Mouse (Mus musculus): ENCODE results near the gene Utrn. TPM values are rescaled to one million over a fixed set of nuclear protein-coding genes. Genes with fewer than 3 reads are reported as not detected.

Gene Utrn
- polyA plus RNA-seq, 1 experiment = 5.7 TPM

DNA sequence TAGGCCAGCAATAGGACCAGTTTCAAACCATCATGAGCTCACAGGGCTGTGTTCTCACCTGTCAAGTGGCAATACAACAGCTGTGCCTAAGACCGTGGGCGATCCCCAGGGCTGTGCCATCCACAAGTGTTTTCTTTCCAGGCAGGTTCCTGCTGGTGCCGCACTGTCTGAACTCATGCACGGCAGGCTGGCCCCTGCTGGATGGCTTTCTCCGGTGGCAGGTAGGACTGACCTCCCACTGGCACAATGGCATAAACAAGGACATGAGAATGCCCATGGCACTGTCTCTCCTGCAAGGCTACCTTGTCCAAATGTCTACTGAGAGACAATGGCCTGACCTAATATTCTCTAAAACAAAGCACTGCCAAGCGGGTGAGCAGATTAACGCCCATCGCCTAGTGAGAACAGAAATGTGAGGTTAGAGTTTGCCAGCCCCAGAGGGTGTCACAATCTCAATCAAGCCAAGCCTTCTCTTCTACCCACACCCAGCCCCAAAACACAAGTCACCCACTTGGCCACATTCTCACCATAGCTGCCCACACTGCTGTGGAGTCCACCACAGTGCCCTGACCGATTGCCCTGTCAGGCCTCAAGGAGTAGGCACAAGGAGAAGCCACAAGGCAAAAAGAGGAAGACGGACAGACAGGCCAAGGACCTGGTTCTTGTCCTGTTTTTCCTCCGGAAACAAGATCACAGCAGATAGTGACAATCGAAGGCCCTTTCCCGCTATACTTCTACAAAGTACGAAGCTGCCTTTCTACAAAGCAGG lies 32.9 kb downstream of the Utrn start:
- TF ChIP-seq POLR2A (IDR thresholded peaks at IDR 0.05; ENCODE audit: control insufficient read depth, low read depth, low read length) (no peak), CTCF (IDR thresholded peaks at IDR 0.05; ENCODE audit: control insufficient read depth, insufficient read depth, insufficient replicate concordance, low read depth, low read length) (no peak)
- no peak overlapping the region for H3K4me3 ChIP-seq (ENCODE audit: control insufficient read depth, low read depth, low read length)
- H3K27ac ChIP-seq (ENCODE audit: control insufficient read depth, insufficient read depth, low read depth, low read length) = no peak overlapping the region
- H3K4me1 ChIP-seq (ENCODE audit: control insufficient read depth, insufficient read depth, low read length) = no peaks in the 10 kb centered on the region
- no peaks in the 10 kb centered on the region for H3K36me3 ChIP-seq (ENCODE audit: control insufficient read depth, insufficient read depth, low read length)
- H3K27me3 ChIP-seq (ENCODE audit: control insufficient read depth, insufficient read depth, low read length) = no peaks in the 10 kb centered on the region

DNA sequence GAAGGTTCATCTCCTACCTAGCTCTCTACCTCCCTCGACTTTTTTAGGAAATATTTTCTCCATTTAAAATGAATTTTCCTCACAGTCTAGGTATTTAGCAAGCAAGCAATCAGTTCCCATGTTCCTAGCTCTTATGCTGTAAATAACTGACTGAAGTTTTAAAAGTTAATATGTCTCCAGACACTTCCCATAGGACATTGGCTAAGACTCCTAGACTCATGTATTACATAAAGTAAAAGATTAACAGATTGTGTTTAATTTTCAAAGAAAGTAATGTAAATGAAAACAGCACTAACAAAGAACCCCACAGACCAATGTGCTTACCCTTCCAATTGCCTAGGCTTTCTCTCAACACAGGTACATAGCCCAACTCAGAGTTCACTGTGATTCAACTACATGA lies 35.0 kb downstream of the Utrn start:
- Histone ChIP-seq H3K27me3 (ENCODE audit: control insufficient read depth, insufficient read depth, low read length) (no peaks in the 10 kb centered on the region), H3K27ac (ENCODE audit: control insufficient read depth, insufficient read depth, low read depth, low read length) (no peak overlapping the region), H3K4me1 (ENCODE audit: control insufficient read depth, insufficient read depth, low read length) (no peaks in the 10 kb centered on the region), H3K36me3 (ENCODE audit: control insufficient read depth, insufficient read depth, low read length) (no peaks in the 10 kb centered on the region), H3K4me3 (ENCODE audit: control insufficient read depth, low read depth, low read length) (no peak overlapping the region)
- TF ChIP-seq POLR2A (IDR thresholded peaks at IDR 0.05; ENCODE audit: control insufficient read depth, low read depth, low read length) = no peak
- TF ChIP-seq CTCF (IDR thresholded peaks at IDR 0.05; ENCODE audit: control insufficient read depth, insufficient read depth, insufficient replicate concordance, low read depth, low read length) = no peak

DNA sequence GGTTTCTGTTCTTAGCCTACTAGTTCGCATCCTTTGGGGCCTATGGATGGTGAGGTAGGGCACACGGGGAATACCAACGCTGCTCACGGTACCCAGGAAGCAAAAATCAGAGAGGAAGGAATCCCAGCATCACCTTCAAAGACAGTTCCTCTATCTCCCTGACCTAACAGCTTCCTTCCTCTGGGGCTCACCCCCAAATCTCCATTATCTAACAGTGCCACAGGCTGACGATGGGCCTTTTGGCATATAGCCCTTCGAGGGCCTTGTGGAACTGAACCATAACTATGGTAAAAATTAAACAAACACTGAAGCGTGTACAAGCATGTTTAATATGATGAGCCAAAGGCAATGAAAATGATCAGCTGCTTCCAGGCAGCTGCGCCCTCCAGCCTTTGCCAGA lies 37.0 kb downstream of the Utrn start:
- no peak overlapping the region for H3K4me3 ChIP-seq (ENCODE audit: control insufficient read depth, low read depth, low read length)
- no peaks in the 10 kb centered on the region for H3K4me1 ChIP-seq (ENCODE audit: control insufficient read depth, insufficient read depth, low read length)
- no peaks in the 10 kb centered on the region for H3K27me3 ChIP-seq (ENCODE audit: control insufficient read depth, insufficient read depth, low read length)
- TF ChIP-seq CTCF (IDR thresholded peaks at IDR 0.05; ENCODE audit: control insufficient read depth, insufficient read depth, insufficient replicate concordance, low read depth, low read length) (no peak), POLR2A (IDR thresholded peaks at IDR 0.05; ENCODE audit: control insufficient read depth, low read depth, low read length) (no peak)
- H3K27ac ChIP-seq (ENCODE audit: control insufficient read depth, insufficient read depth, low read depth, low read length) = no peak overlapping the region
- no peaks in the 10 kb centered on the region for H3K36me3 ChIP-seq (ENCODE audit: control insufficient read depth, insufficient read depth, low read length)

DNA sequence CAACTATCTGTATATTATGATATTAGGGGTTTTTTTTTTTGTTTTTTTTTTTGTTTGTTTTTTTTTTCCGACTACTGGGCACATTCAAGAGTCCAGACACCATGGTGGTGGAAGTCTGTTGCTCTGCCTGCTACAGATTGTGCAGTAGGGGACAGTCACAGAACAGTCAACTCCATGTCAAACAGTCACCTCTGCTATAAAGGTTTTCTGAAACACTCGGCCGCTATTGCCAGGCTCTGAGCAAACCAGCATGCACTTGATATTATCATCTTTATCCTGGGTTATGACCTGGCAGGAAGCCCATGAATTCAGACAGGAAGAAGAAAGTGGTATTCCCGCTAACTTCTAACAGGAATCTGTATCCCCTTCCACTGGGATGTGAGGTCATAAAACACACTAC lies 41.4 kb downstream of the Utrn start:
- Histone ChIP-seq H3K27me3 (ENCODE audit: control insufficient read depth, insufficient read depth, low read length) (no peaks in the 10 kb centered on the region), H3K4me3 (ENCODE audit: control insufficient read depth, low read depth, low read length) (no peak overlapping the region), H3K27ac (ENCODE audit: control insufficient read depth, insufficient read depth, low read depth, low read length) (no peak overlapping the region), H3K4me1 (ENCODE audit: control insufficient read depth, insufficient read depth, low read length) (no peaks in the 10 kb centered on the region), H3K36me3 (ENCODE audit: control insufficient read depth, insufficient read depth, low read length) (no peaks in the 10 kb centered on the region)
- TF ChIP-seq POLR2A (IDR thresholded peaks at IDR 0.05; ENCODE audit: control insufficient read depth, low read depth, low read length) (no peak), CTCF (IDR thresholded peaks at IDR 0.05; ENCODE audit: control insufficient read depth, insufficient read depth, insufficient replicate concordance, low read depth, low read length) (no peak)

DNA sequence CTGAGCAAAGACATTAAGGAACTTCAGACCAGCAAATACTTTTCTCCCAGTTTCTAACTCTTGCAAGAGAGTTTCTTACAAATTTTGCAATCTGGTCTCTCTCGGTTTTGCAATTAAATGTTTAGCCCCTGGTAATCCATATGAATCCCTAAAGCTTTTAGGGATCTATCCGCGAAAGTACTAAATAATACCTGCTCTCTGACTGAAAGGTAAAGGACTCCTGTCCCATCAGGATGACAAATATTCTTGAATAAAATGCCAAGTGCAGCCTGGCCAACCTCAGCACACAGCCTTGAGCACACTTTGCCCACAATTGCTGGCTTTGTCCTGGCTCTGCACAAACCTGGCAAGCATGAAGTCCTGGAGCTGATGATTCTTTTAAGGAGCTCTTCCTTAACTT lies 41.9 kb downstream of the Utrn start:
- H3K27me3 ChIP-seq (ENCODE audit: control insufficient read depth, insufficient read depth, low read length) = no peaks in the 10 kb centered on the region
- H3K27ac ChIP-seq (ENCODE audit: control insufficient read depth, insufficient read depth, low read depth, low read length) = no peak overlapping the region
- H3K4me1 ChIP-seq (ENCODE audit: control insufficient read depth, insufficient read depth, low read length) = no peaks in the 10 kb centered on the region
- TF ChIP-seq CTCF (IDR thresholded peaks at IDR 0.05; ENCODE audit: control insufficient read depth, insufficient read depth, insufficient replicate concordance, low read depth, low read length) (no peak), POLR2A (IDR thresholded peaks at IDR 0.05; ENCODE audit: control insufficient read depth, low read depth, low read length) (no peak)
- H3K4me3 ChIP-seq (ENCODE audit: control insufficient read depth, low read depth, low read length) = no peak overlapping the region
- no peaks in the 10 kb centered on the region for H3K36me3 ChIP-seq (ENCODE audit: control insufficient read depth, insufficient read depth, low read length)

DNA sequence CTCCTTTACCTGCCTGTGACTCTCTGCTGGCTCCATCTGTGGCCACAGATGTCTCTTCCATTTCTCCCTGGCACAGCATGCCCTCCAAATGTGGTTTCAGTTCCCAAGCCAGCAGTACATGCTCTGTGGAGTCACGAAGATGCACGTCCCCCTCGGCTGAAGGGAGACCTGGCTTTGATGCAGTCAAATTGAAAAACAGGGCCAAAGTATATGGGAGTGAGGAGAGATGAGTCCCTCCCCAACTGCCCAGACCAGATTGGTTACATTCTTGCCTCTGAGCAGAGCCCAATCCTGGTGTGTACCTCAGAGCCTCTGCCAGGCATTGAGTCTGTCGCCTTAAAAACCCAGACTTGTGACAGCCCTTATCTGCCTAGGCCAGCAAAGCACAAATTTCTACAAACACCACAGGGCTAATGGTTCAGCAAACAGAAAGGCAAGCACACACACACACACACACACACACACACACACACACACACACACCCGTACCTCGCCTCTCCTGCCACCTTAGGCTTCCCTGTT lies 42.3 kb downstream of the Utrn start:
- no peaks in the 10 kb centered on the region for H3K27me3 ChIP-seq (ENCODE audit: control insufficient read depth, insufficient read depth, low read length)
- H3K4me1 ChIP-seq (ENCODE audit: control insufficient read depth, insufficient read depth, low read length) = no peaks in the 10 kb centered on the region
- H3K4me3 ChIP-seq (ENCODE audit: control insufficient read depth, low read depth, low read length) = no peak overlapping the region
- TF ChIP-seq POLR2A (IDR thresholded peaks at IDR 0.05; ENCODE audit: control insufficient read depth, low read depth, low read length) (no peak), CTCF (IDR thresholded peaks at IDR 0.05; ENCODE audit: control insufficient read depth, insufficient read depth, insufficient replicate concordance, low read depth, low read length) (no peak)
- no peaks in the 10 kb centered on the region for H3K36me3 ChIP-seq (ENCODE audit: control insufficient read depth, insufficient read depth, low read length)
- H3K27ac ChIP-seq (ENCODE audit: control insufficient read depth, insufficient read depth, low read depth, low read length) = no peak overlapping the region

DNA sequence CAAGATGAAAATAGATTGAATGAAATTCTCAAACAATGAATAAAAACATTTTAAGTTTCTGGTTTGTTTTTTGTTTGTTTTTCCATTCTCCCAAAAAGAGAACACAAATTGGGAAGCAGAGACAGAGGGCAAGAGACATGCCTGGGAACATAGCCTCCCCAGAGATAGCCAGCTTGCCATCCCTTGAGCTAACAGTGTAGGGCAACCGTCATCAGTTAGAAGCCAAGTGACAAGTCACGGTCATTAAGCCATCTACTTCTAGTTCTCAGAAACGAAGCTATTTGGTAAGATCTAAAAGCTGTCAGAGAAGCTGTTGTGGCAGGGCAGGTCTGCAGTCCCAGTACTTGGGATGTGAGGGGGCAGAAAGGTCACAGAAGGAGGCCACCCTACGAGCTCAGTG lies 44.8 kb downstream of the Utrn start:
- H3K36me3 ChIP-seq (ENCODE audit: control insufficient read depth, insufficient read depth, low read length) = no peaks in the 10 kb centered on the region

More for the DNA sequence above, 44.8 kb downstream of the Utrn start:
- TF ChIP-seq CTCF (IDR thresholded peaks at IDR 0.05; ENCODE audit: control insufficient read depth, insufficient read depth, insufficient replicate concordance, low read depth, low read length) = no peak
- no peak for TF ChIP-seq POLR2A (IDR thresholded peaks at IDR 0.05; ENCODE audit: control insufficient read depth, low read depth, low read length)
- H3K27ac ChIP-seq (ENCODE audit: control insufficient read depth, insufficient read depth, low read depth, low read length) = no peak overlapping the region
- H3K27me3 ChIP-seq (ENCODE audit: control insufficient read depth, insufficient read depth, low read length) = no peaks in the 10 kb centered on the region
- H3K4me1 ChIP-seq (ENCODE audit: control insufficient read depth, insufficient read depth, low read length) = no peaks in the 10 kb centered on the region
- H3K4me3 ChIP-seq (ENCODE audit: control insufficient read depth, low read depth, low read length) = no peak overlapping the region

Data from testis, adult 2 months (tissue).